Mouse (Mus musculus) NIH3T3 (cell line): ENCODE measurements around the gene Podxl.

Experiments
- DNase-seq: peaks from one replicate; pipeline ENCODE4 v3.0.0-alpha.2; 2012; ENCODE audit warnings: low read depth

Gene Podxl

GRCm38 (mm10) chr6:31523657-31524056, 40.1 kb downstream of the Podxl start:
- no peak for DNase-seq

DNA sequence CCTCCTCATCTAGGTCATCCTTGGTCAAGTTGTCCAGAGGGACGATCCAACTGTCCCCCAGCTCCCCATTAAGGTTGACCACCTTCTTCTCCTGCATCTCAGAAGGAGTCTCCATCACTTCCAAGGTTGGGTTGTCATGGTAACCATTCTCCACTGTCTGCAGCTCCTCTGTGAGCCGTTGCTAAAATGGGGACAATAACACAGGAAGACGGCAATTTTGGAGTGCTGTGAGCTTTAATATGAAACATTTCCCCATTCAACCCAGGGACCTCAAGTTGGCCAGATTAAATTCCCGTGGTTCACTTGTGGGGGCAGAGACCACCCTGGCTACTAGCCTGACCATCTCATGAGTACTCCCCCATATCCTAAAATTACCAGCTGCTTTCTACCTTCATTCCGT, 40.7 kb downstream of the Podxl start:
- DNase-seq = no peak

DNA sequence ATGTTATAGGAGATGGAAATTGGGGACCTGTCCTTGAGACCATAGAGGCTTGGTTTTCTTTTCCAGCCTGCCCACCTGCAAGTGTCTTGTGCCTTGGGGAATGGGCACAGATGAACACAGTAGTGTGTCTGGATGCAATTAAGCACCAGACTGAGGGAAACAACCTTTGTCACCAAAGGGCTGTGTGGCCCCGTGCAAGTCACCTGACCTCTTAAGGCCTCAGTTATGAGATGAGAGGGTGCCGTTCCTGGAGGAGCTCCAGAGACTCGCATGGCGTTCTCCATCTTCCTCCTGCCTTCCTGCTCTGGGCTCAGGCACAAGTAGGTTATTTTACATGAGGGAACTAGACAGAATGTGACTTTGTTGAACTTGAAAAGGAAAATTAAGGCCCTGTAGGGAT, 41.3 kb downstream of the Podxl start:
- no peak for DNase-seq

DNA sequence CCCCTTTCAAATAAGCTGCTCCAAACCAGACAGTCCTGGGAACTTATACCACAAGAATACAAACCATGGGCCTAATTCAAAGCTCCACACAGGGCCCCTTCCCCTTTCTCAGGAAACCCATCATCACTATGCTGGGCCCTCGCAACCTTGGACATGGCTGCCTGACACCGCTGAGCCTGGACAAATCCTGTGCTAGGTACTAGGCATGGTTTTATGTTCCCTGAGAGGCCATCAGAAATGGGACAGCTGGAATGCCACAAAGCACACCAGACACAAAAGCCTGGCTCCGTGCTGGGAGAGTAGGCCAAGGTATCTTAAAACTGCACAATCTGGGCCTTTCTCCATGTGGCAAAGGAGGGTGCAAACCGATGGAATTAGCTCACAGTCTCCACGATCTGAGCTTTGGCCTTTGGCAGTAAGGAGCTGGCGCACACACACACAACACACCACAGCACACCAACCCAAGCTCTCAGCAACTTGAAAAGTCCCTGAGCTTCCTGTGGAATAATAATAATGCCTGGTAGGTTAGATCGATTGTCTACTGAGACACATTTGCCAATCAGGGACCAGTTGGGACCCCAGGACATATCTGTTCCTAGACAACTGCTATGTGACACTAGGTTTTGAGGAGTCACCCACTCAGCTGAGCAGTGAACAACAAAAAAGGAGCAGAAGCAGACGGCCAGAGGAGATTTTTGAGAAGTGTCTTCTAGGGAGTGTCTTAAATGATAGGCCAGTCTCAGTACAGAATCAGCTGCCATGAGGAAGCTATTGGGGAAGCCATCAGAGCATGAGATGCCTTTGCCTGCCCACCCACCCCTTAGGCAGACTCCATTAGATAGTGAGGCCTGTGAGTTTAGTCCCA, 42.1 kb downstream of the Podxl start:
- DNase-seq = no peak

DNA sequence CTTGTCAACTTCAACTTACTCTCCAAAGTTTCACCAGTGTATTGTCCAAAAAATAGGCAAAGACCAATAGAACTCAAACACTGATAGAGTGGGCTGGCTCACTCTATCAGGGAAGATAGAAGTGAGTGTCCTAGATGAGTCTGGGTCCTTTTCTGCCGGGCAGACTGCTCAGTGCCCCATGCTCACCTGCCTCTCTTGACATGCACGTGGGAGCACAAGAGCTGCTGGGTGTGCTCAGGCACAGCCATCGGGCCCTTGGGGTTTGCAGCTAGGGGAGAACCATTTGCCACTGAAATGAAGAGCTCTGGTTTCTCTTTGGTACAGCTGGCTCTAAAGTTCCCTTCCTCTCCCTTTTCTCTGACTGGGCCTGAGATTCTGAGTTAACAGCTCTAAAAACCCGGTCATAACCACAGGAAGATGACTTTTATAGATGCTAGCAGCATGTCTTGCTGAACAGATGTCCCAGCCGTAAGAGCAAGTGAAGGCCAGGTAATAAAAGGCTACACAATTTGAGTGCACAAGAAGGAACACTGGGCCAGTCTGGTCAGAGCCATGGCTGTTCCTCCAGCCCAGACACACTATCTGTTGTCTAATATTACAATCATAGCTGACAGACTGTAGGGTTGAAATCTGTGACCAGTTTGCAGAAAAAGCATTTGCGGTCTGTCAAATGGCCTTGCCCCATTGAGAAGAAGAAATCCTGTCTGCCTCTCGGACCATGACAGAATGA, 43.1 kb downstream of the Podxl start:
- no peak for DNase-seq

DNA sequence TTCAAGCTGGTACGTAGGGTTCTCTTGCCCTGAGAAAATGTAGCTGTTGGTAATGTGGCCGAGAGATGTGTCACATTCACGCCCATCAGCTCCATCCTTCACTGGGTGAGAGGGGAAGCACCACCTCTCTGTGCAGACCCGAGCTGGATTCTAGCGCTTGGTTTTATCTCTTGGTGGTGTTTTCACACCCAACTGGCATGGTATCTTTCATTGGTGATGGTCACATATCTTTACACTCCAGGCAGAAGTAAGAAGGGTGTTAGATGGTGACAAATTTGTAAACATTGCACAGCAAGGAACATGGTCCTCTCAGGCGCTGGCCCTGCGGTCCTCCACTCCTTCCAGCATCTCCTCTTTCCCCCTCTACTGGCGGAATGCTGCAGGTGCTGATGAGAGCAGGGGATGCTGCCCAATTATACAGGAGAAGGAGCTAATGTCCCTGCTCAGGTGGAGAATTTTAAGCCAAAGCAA, 44.7 kb downstream of the Podxl start:
- DNase-seq = peak; percentile 44

GRCm38 (mm10) chr6:31518338-31518698, 45.5 kb downstream of the Podxl start:
- DNase-seq = peak; percentile 83

DNA sequence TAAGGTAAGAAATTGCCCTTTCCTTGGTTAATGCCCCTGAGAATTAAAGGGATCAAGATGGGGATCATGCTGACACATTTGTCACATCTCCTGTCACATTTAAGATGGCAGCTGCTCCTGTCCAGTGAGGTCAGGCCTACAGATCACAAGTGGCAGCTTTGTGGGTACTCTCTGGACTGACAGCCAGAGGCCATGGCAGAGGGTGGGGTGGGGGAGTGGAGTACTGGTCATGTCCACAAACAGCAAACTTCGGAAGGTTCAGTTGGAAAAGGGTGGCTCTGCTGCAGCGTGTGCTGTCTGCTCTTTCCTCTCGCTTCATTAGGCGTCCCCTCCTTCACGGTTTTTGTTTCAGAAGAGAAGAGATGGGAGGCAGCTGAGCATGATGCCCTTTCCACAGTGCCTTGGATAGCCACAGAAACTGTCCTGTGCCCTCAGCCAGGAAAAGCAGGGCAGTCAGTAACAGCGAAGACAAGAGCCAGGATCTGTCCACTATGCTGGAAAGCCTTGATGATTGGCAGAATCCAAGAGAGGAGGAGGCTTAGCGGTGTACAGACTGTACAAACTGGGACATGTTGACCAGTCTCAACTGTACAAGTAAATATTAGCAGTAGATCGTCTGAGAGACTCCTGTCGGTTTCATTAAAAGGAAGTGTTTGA, 46.0 kb downstream of the Podxl start:
- DNase-seq = peak; percentile 49

DNA sequence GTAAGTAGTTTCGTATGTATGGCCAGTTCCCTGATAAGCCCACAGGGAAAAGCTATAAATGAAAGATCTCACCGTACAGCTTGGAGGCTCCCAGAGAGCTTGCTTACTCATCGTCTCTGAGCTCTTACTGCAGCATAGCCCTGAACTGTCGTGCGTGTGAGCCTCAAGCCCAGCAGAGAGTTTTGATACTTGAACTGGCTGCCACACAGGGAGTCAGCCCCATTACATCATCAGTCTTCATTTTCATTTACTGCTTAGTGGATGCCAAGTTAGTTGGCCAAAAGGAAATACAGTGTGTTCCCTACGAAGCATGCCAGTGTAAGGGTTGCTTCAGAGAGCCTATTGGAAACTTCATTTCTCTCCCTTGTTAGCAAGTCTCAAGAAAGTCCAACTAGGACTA, 50.1 kb downstream of the Podxl start:
- peak; percentile 83 for DNase-seq

- no peak for DNase-seq
Observed at GRCm38 (mm10) chr6:31502614-31503013, 61.2 kb downstream of the Podxl start.

GRCm38 (mm10) chr6:31500691-31501090, 63.1 kb downstream of the Podxl start:
- DNase-seq = no peak

GRCm38 (mm10) chr6:31500260-31500659, 63.5 kb downstream of the Podxl start:
- DNase-seq = no peak

- no peak for DNase-seq
Observed at GRCm38 (mm10) chr6:31499836-31500235, 63.9 kb downstream of the Podxl start.

- no peak for DNase-seq
Observed at GRCm38 (mm10) chr6:31496227-31496626, 67.6 kb downstream of the Podxl start.

DNA sequence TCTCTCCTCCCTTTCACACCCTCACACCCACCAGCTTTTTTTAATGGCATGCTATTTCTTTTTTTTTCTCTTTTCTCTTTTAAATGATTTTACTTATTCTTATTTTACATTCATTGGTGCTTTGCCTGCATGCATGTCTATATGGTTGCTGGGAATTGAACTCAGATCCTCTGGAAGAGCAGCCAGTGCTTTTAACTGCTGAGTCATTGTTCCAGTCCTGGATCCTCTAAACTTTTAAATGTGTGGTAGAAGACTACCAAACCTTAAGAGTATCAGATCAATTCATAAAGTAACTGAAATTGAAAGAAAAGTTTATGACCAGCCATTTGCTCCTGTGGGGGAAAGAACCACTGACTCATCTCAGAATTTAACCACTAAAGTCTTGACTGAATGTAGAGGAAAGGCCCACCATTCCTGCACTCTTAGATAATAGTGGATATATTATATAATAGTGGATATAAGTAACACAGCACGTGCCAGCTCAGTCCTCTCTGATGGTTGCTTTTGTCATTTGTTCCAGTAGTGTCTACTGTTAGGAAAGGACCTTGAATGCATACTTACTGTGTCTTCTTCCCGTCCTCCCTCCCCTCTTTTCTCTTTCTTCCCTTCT, 68.6 kb downstream of the Podxl start:
- DNase-seq = no peak

- DNase-seq = no peak
Observed at GRCm38 (mm10) chr6:31489950-31490349, 73.8 kb downstream of the Podxl start.

DNA sequence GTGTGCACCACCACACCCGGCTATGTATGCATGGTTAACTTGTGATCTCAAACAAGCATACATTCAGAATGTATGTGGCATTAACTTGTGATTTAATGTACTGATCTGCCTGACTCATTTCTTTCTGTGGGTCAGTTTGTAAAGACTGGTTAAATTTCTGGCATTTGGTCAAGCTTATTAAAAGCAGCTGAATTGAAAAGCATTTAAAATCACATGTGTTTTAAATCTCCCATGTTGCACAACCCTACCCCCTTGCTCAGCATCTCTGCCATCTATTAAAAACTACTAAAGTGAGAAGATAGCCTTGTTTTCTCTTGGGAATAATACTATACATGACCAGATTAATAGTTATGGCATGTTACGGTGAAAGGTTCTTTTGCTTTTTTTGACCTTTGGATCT, 77.2 kb downstream of the Podxl start:
- DNase-seq = peak; percentile 91

- peak; percentile 31 for DNase-seq
Observed at GRCm38 (mm10) chr6:31480008-31480407, 83.8 kb downstream of the Podxl start.

- DNase-seq = peak; percentile 26
Observed at GRCm38 (mm10) chr6:31478221-31478620, 85.6 kb downstream of the Podxl start.
